Mouse (Mus musculus): ENCODE measurements around the gene Acap1. TPM values are rescaled to one million over a fixed set of nuclear protein-coding genes. Genes with fewer than 3 reads are reported as not detected.

The Acap1 gene
- total and polyA plus RNA-seq, 3 experiments: 39.6 to 70.9 (median 58.2) TPM

DNA sequence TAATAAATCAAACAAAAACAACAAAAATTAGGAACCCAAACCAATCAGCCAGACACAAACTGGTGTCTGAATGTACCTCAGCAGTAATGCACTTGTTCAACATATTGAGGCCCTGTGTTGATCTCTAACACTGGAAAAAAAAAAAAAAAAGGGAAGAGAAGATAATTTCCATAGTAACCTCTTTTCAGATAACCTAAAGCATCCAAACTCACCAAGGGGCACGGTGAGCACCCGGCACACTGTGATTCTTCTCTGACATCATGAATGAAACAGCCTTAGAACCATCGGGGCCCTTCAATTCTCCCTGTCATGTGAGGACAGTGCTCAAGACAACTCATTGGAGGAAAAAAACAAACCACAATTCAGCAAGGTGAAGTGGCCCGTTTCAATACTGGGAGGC, 34.4 kb upstream of the Acap1 start:
- Histone ChIP-seq H3K79me2 (replicated peaks; ENCODE audit: control insufficient read depth, extremely low read depth, insufficient read depth, poor library complexity, severe bottlenecking) (no peaks in the 10 kb centered on the region), H3K27me3 (replicated peaks) (peaks cover 5% of the 10 kb centered on the region), H3K4me1 (ENCODE audit: control insufficient read depth in 1 of 2, insufficient read depth in 2 of 2) (peaks cover 6 to 38% of the 10 kb centered on the region in 2 experiments; a peak in 3 of 4 replicates), H3K4me3 (replicated peaks in 1 of 3; ENCODE audit: low read depth in 2 of 3, low read length in 2 of 3, poor library complexity in 1 of 3) (no peak overlapping the region), H3K4me2 (ENCODE audit: insufficient read depth, low read depth, poor library complexity, severe bottlenecking) (no peak overlapping the region), H3K9me3 (replicated peaks; ENCODE audit: low read length) (no peaks in the 10 kb centered on the region), H3K9ac (ENCODE audit: insufficient read depth, low read depth) (no peak overlapping the region), H3K27ac (ENCODE audit: insufficient read depth, low read depth) (no peak overlapping the region), H3K36me3 (replicated peaks in 1 of 2; ENCODE audit: control insufficient read depth in 1 of 2, insufficient read depth in 1 of 2, low read length in 1 of 2) (no peaks in the 10 kb centered on the region)
- DNase-seq (ENCODE audit: extremely low read depth): no peak
- in situ Hi-C loops (cut with MboI; ENCODE audit: low pct_ligation_motif_present, low pct_unique_long_range_greater_than_20kb, low sequenced_read_pairs): no loop called here
- no peak for TF ChIP-seq MYC (IDR thresholded peaks at IDR 0.05; ENCODE audit: low read depth, low read length)
- peak; percentile 71 for TF ChIP-seq ZNF384 (IDR thresholded peaks at IDR 0.05; ENCODE audit: low read depth, low read length)
- TF ChIP-seq EP300 (IDR thresholded peaks at IDR 0.05; ENCODE audit: low read length): peak; percentile 24; the same call in 1 of the 2 replicates
- peak; percentile 42; the same call in 1 of the 2 replicates for TF ChIP-seq BHLHE40 (IDR thresholded peaks at IDR 0.05; ENCODE audit: low read depth, low read length)
- no peak; the same call in 1 of the 2 replicates for TF ChIP-seq SIN3A (IDR thresholded peaks at IDR 0.05; ENCODE audit: low read length)
- TF ChIP-seq NRF1 (IDR thresholded peaks at IDR 0.05; ENCODE audit: low read depth, low read length): 0 out of 2 replicates have a peak, but pooled peaks have one; percentile 9
- dilution Hi-C loops (cut with MboI; ENCODE audit: extremely low pct_ligation_motif_present, extremely low pct_unique_long_range_greater_than_20kb, low sequenced_read_pairs): no loop called here

- Histone ChIP-seq H3K79me2 (replicated peaks; ENCODE audit: control insufficient read depth, extremely low read depth, insufficient read depth, poor library complexity, severe bottlenecking) (no peaks in the 10 kb centered on the region), H3K4me2 (ENCODE audit: insufficient read depth, low read depth, poor library complexity, severe bottlenecking) (no peak overlapping the region), H3K4me1 (ENCODE audit: control insufficient read depth in 1 of 2, insufficient read depth in 2 of 2) (peaks cover 9 to 33% of the 10 kb centered on the region in 2 experiments; a peak in 3 of 4 replicates), H3K27me3 (replicated peaks) (no peaks in the 10 kb centered on the region), H3K27ac (ENCODE audit: insufficient read depth, low read depth) (no peak overlapping the region), H3K9ac (ENCODE audit: insufficient read depth, low read depth) (no peak overlapping the region), H3K9me3 (replicated peaks; ENCODE audit: low read length) (no peaks in the 10 kb centered on the region), H3K36me3 (replicated peaks in 1 of 2; ENCODE audit: control insufficient read depth in 1 of 2, insufficient read depth in 1 of 2, low read length in 1 of 2) (no peaks in the 10 kb centered on the region), H3K4me3 (replicated peaks in 1 of 3; ENCODE audit: low read depth in 2 of 3, low read length in 2 of 3, poor library complexity in 1 of 3) (no peak overlapping the region)
- DNase-seq (ENCODE audit: extremely low read depth): no peak
- peak in 1 of 2 experiments; percentile 20; a peak in 2 of 4 replicates for TF ChIP-seq CTCF (conservative IDR thresholded peaks at IDR 0.05 in 1 of 2, IDR thresholded peaks at IDR 0.05 in 1 of 2; ENCODE audit: low read depth in 2 of 2, low read length in 2 of 2)
- TF ChIP-seq GABPA (IDR thresholded peaks at IDR 0.05; ENCODE audit: insufficient replicate concordance, low read depth, low read length): no peak
- in situ Hi-C loops (cut with MboI; ENCODE audit: low pct_ligation_motif_present, low pct_unique_long_range_greater_than_20kb, low sequenced_read_pairs): no loop called here
- dilution Hi-C loops (cut with MboI; ENCODE audit: extremely low pct_ligation_motif_present, extremely low pct_unique_long_range_greater_than_20kb, low sequenced_read_pairs): no loop called here
Measured at GRCm38 (mm10) chr11:69927501-69927900, 32.2 kb upstream of the Acap1 start.

- DNase-seq (ENCODE audit: extremely low read depth): no peak
- Histone ChIP-seq H3K79me2 (replicated peaks; ENCODE audit: control insufficient read depth, extremely low read depth, insufficient read depth, poor library complexity, severe bottlenecking) (peaks cover 32% of the 10 kb centered on the region), H3K9ac (ENCODE audit: insufficient read depth, low read depth) (peak overlapping the region; percentile 88), H3K4me3 (replicated peaks in 1 of 3; ENCODE audit: low read depth in 2 of 3, low read length in 2 of 3, poor library complexity in 1 of 3) (peak overlapping the region in 2 of 3 experiments; percentile 47 to 95), H3K36me3 (replicated peaks in 1 of 2; ENCODE audit: control insufficient read depth in 1 of 2, insufficient read depth in 1 of 2, low read length in 1 of 2) (peaks cover 13 to 18% of the 10 kb centered on the region in 2 experiments), H3K27me3 (replicated peaks) (no peaks in the 10 kb centered on the region), H3K27ac (ENCODE audit: insufficient read depth, low read depth) (no peak overlapping the region), H3K4me2 (ENCODE audit: insufficient read depth, low read depth, poor library complexity, severe bottlenecking) (peak overlapping the region; percentile 63), H3K9me3 (replicated peaks; ENCODE audit: low read length) (no peaks in the 10 kb centered on the region), H3K4me1 (ENCODE audit: control insufficient read depth in 1 of 2, insufficient read depth in 2 of 2) (peaks cover 7 to 27% of the 10 kb centered on the region in 2 experiments)
- in situ Hi-C loops (cut with MboI; ENCODE audit: low pct_ligation_motif_present, low pct_unique_long_range_greater_than_20kb, low sequenced_read_pairs) (no loop called here), dilution Hi-C loops (cut with MboI; ENCODE audit: extremely low pct_ligation_motif_present, extremely low pct_unique_long_range_greater_than_20kb, low sequenced_read_pairs) (no loop called here)
- TF ChIP-seq GABPA (IDR thresholded peaks at IDR 0.05; ENCODE audit: insufficient replicate concordance, low read depth, low read length) (no peak), PAX5 (IDR thresholded peaks at IDR 0.05; ENCODE audit: low read length) (no peak), ELF1 (IDR thresholded peaks at IDR 0.05; ENCODE audit: low read depth, low read length) (no peak), MAFK (IDR thresholded peaks at IDR 0.05; ENCODE audit: insufficient replicate concordance, low read length) (peak; percentile 74; the same call in 1 of the 2 replicates)
Measured at GRCm38 (mm10) chr11:69922796-69923195, 27.5 kb upstream of the Acap1 start.

Data from CH12.LX (cell line).